Mouse (Mus musculus) granulocyte monocyte progenitor cell, adult 5-6 weeks (primary cell): ENCODE data around the gene Fam207a. TPM values are rescaled to one million over a fixed set of nuclear protein-coding genes. Genes with fewer than 3 reads are reported as not detected.

Experiments used
- ATAC-seq: replicated peaks from 2 replicates; pipeline ENCODE4 v1.8.0; 2016; ENCODE audit warnings: mild to moderate bottlenecking, moderate TSS enrichment, inconsistent platforms; ENCODE audit not compliant: poor library complexity, severe bottlenecking
- total RNA-seq, 2 experiments: library from RNA; stranded (forward) in 1 of 2; stranded (reverse) in 1 of 2; fragments of 200-712, 200-1000 nt in 1 of 2; fragments of >200 nt in 1 of 2; fragmentation: Nextera tagmentation in 1 of 2; gene quantifications; 2 replicates each; pipeline ENCODE4 v1.2.3; 2014 to 2017

The Fam207a gene
- total RNA-seq (2014; fragmentation: Nextera tagmentation) (14.6 and 14.8 TPM in 2 replicates), total RNA-seq (2017) (23.5 and 43.2 TPM in 2 replicates)

DNA sequence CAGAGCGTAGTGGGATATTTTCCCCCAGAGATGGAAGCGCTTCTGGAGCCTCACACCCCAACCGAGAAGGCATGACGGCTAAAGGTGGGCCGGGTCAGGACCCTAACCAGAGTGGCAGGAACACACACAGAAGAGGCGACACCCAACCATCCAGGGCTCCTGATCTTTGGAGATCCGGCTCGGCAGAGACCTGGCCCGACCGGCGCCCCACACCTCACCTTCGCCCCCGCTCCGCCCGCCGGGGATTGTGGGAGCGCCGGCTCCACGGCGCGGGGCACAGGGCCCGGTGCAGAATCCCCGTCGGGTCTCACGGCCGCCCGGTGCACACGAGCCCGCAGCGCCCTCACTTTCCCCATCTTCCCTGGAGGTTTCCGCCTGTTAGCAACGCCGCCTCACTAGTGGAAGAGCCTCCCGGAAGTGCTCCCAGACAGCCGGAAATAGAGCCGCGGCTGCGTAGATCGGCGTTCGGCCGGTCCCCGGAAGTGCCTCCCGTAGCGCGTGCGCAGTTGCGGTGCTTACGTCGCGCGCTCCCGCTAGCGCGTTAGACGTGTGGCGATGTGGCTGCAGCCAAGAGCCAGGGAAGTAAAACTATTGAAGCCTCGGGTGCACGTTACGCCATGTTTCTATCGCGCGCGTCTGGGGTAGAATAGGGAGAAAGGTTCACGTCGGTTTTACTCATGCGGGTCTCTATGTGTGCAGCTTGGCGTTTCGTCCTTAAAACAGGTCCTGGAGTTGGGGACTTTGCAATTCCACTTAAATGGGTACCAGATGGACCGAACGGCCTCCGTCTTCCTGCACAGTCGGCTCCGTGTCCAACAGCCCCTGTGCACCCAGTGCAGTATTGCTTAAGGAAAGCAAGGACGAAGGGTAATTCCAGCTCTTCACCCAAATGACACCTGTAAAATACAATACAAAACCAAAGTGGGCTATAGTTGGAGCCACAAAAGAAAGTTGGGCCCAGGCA lies at the start of gene Fam207a:
Fam207a (minus strand) TSS at position 401 of the 964 bp plus-strand sequence.
- ATAC-seq, result peak; percentile 85

DNA sequence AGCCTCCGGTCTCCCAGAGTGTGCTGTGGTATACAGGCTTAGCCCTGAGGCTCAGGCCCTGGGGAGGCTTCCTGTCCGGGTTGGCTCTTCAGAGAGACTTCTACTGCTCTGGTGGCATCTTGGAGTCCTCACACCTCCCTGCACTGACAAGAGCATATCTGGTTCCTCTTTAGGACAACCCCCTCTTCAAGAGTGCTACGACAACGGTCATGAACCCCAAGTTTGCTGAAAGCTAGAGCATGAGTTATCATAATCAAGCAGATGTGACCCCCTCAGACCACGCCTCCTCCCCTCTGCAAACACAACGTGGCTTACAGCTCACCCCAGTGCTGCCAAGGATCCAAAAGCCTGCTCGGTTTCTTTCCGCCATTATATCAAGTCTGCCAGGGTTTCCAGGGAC lies 49.4 kb upstream of the Fam207a start:
- ATAC-seq, result no peak

DNA sequence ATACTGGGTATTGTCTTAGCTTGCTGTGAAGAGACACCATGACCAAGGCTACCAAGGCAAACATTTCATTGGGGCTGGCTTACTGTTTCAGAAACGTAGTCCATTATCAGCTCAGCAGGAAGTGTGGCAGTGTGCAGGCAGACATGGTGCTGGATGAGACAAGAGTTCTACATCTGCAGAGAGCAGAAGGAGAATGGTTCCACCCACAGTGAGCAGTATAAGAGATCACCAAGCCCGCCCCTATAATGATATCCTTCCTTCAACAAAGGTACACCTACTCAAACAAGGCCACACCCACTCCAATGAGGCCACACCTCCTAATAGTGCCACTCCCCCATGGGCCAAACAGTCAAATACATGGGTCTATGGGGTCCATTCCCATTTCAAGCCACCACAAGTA lies 45.9 kb upstream of the Fam207a start:
- no peak for ATAC-seq

DNA sequence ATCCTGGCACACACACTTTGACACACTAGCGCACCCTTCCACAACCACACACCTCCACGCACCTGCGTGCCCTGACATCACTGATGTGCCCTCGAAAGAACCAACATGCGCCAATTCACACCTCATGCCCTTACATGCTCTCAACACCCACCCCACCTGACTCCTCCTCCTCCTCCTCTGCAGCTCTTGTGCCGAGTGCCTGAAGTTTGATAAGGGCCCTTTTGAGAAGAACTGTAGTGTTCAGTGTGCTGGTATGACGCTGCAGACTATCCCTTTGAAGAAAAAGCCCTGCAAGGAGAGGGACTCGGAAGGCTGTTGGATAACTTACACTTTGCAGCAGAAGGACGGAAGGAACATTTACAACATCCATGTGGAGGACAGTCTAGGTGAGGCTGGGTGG lies 45.2 kb upstream of the Fam207a start:
- no peak for ATAC-seq

DNA sequence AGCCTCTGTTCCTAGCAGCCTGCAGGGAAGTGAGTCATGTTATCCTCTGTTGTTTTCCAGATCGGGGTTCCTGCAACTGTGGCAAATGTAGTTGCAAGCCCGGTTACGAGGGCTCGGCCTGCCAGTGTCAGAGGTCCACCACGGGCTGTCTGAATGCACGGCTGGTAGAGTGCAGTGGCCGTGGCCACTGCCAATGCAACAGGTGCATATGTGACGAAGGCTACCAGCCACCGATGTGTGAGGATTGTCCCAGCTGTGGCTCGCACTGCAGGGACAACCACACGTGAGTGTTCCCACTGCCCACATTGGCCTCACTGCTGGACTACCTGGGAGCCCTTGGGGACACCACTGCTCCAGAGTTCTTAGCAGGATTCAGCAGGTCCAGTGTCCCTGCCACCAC lies 44.5 kb upstream of the Fam207a start:
- ATAC-seq, result no peak

DNA sequence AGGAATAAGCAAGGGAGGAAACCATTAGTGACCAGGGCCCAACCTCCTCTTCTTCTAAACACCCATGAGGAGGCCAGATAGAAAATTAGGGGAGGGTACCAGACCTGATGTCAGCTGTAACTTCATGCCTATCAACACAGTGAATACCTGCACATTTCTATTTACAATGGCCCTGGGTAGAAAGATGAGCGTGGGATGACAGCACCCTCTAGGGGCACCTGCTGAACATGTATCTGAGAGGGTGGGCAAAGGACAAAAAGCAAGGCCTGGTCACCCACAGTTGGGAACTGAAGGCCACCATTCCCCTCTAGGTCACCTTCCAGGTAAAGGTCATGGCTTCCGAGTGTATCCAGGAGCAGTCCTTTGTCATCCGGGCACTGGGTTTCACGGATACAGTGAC lies 42.1 kb upstream of the Fam207a start:
- ATAC-seq, result peak; percentile 34

DNA sequence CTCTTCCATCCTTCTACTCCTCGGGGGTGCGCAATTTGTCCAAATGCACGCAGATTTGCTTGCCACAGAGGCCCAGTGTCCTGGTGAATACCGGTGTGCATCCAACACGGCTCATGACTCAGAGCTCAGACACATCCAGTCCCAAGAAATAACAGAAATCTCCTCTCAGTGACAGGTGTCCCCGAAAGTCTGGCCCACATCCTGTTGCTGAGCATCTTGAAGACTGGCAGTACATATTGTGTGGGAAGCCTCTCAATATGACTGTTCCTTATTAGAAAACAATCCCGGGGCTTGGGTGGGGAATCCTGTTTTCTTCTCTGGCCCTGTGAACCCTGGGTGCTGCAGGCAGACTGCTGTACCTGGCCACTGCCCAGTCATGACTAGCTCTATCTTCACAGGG lies 41.0 kb upstream of the Fam207a start:
- no peak for ATAC-seq

DNA sequence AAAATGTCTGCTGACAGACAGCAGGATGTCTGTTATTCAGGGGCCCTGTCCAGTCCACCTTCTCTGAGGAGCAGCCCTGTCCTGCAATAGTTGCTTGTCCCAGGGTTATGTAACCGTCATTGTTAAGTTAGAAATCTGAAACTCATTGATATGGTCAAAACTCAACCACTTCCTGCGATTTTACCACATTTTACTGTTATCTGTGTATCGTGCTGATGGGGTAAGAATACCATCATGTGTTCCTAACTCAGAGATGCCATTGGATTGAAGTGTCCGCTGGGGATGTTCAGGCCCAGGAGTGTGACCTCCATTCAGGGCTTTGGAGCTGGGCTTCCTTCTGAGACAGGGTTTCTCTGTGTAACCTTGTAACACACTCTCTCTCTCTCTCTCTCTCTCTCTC lies 39.3 kb upstream of the Fam207a start:
- peak; percentile 60 for ATAC-seq

DNA sequence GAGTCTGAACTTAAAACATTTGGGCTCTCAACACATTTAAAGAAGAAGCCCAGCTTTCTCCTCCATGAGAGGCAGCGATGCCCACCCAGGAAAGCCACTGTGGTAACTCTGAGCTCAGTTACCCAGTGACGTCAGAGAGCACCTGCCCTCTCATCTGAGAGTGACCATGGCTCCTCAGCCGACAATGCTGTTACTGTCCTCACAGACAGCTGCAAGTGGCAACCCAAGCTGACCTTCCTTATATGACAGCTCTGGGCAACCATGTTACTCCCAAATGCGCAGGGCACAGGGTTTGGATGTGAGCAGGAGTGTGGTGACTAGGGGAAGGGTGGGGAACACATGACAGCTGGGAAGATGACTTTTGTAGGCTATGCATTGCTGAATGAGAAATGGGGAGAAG lies 37.7 kb upstream of the Fam207a start:
- ATAC-seq, result no peak

DNA sequence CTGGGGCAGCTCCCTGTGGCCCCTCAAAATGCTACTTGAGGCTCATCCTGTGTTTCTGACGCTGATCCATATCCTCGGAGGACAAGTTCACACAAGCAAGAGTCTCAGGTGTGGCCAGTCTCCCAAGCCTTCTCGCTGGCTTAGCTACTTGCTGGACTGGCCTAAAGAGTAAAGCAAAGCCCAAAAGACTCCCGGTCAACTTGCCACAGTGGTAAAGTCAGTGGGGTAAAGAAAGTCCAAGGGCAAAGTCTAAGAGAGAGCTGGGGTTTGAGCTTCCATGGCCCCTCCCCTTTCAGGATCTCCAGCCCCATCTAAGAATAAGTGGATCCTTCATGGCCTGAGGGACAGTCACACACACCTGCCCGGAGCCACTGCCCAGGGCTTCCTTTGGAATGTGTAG lies 36.6 kb upstream of the Fam207a start:
- no peak for ATAC-seq

DNA sequence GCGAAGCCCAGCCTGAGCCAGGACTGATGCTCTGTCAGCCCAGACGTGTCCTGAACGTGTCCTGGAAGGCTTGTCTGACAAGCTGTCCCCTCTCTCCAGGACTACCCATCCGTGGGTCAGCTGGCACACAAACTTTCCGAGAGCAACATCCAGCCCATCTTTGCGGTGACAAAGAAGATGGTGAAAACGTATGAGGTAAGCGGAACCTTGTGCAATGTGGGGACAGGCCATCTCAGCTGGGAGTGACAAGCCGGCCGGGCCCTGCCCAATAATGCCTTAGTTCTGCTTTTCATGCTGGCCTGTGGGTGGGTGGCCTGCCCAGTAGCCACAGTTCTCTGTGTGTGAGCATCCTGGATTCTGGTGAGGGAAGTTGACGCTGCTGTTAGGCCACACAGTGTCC lies 35.3 kb upstream of the Fam207a start:
- ATAC-seq, result peak; percentile 79

DNA sequence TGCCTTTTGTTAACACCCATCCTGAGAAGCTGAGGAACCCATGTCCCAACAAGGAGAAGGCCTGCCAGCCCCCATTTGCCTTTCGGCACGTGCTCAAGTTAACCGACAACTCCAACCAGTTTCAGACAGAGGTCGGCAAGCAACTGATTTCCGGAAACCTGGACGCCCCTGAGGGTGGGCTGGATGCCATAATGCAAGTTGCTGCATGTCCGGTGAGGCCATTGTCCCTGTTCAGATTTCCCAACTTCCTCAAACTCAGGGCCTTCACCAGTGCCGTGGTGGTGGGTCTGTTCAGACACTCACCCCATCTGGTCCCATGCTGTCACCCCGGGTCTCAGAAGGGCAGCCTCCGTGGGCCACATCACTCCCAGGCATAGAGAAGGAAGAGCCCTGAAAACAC lies 33.0 kb upstream of the Fam207a start:
- ATAC-seq, result peak; percentile 57

DNA sequence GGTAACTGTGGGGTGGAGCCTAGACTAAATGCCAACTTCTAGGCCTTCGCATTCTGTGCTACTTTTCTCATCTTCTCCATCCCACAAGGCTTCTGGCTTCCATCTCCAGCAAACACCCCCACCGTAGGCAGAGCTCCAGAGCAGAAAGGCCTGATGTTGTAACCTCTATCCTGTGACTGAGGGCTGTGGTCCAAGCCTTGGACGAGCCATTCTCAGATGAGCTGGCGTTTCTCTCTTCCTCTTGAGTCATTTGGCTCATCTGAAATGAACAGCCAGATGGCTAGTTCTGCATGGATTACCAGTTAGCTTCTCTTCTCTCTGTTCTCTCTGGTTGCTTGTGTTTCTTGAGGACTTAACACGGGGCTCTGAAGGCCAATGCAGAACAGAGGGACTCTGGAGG lies 29.3 kb upstream of the Fam207a start:
- ATAC-seq, result peak; percentile 64

DNA sequence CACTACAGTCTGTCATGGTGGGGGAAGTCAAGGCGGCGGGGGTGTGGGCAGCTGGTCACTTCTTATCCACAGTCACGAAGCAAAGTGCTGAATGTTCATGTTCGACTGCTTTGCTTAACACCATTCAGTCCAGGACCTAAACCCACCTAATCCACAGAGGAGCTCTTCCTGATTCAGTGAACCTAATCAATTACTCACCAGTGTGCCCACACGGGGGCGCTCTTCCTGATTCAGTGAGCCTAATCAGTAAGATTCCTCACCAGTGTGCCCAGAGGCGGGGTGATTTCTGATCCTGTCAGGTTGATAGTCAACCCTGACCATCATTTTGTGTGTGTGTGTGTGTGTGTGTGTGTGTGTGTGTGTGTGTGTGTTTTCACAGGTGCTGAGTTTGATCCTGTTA lies 27.6 kb upstream of the Fam207a start:
- 0 out of 2 replicates have a peak, but pooled peaks have one; percentile 12 for ATAC-seq

DNA sequence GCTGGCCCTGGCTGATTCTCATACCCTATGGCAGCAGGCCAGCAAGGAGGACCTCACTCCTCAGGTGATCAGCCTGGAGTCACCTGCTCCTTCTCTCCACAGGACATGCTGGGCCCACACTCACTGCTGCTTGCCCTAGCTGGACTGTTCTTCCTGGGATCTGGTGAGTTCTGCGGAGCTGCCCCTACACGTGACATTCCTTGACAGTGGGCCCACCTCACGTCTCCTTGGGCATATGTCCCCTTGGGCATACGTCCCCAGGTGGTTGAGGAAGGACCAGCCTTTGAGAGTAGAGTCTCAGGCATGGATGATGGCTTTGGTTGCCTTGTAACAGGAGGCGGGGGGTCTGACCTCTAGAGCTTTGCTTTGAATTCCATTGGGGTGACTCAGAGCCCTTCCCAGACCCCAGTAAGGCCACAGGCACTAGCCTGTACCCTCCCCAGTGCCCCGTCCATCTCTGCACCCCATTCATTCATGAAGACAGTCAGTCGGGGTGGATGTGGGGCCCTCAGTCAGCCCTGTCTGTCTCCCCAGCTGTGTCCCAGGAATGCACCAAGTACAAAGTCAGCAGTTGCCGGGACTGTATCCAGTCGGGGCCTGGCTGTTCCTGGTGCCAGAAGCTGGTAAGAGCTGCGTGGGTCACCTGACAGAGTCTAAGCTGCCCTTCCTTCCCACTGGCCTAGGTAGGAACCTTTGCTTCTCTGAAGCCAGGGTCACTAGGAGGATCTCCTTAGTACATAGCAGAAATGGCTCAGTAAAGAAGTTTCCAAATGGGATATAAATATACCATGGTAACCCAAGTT lies 26.5 kb upstream of the Fam207a start:
- no peak for ATAC-seq

DNA sequence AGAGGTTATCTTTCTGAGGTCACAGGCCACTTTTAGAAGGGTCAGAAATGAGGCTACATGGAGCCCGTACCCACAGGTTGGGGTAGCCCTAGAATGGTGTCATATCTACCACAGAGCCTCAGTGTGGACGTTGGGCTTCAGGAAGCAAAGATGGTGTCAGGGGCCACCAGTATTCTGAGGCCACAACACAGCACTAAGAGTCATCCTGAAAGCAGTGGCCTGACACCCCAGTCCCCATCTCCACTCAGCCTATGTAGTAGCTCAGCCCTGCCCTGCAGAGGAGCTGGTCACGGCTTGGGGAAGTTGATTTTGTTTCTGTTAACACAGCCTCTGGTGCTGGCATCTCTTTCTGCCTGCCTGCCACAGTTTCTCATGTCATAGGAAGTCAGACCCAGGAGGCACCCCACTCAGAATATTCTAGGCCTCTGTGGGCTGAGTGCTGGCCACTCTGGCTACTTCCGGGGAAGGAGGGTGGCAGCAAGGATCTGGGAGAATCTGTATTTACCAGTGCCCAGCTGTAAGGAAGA lies 25.1 kb upstream of the Fam207a start:
- ATAC-seq, result peak; percentile 22

DNA sequence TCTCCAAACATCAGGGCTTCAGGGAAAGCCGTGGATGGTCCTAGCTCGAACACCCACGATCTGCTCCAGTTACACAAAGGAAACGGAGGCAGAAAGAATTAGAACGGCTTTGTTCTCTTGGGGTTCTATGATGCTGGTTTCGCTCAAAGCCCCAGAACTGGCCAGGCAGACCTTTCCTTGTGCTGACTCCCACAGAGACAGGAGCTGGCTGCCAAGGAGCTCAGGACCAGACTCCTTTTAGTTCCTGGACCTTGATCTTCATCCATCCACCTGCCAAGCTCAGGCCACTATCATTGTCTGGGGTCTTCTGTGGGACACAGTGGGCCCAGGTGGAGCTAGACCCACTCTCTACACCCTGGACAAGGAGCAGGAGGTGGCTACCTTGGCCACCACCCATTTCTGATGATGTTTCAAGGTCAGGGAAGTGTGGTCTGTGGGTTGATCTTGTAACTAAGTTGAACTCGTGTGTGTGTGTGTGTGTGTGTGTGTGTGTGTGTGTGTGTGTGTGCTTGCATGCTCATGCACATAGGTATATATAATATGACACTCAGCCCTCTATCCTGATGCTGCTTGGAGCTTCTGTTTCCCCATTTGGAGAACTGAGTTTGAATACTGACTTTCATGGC lies 23.8 kb upstream of the Fam207a start:
- ATAC-seq, result no peak

DNA sequence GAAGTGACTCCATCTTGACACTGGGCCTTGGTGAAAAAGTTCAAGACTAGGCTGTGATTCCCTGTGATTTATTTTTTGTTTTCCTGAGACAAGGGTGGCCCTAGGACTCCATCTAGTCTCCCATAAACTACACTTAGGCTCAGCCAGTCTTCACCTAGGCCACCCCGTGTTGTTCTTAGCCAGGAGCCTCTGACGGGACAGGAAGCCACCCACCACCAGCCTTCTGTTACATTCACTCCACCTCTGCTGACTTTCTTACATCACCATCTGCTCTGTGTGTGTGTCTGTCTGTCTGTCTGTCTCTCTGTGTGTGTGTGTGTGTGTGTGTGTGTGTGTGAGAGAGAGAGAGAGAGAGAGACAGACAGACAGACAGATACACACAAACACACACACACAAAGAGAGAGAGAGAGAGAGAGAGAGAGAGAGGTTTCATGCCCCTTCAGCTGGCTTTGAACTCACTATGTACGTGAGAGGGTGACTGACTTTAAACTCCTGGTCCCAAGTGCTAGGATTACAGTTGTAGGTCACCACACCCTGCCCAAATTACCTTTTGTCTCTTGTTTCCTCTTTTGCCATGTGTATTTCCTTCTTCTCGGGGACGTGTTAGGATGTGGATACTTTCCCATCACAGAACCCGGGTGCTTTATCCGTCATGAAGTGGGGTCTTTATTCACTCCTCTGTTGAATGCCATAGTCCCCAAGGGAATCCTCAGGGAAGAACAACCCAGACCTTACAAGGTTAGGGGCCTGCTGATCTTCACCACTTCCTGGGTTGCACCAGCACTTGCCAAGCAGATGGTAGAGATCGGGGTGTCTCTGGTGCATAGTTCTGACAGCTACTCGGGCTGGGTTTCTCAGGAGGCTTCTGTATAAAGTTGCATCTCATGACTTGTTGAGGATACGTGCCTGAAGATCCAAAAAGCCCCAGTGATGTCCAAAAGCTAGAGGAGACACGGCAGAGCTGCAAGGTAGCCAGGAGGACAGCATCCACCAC lies 21.9 kb upstream of the Fam207a start:
- ATAC-seq, result peak; percentile 34

DNA sequence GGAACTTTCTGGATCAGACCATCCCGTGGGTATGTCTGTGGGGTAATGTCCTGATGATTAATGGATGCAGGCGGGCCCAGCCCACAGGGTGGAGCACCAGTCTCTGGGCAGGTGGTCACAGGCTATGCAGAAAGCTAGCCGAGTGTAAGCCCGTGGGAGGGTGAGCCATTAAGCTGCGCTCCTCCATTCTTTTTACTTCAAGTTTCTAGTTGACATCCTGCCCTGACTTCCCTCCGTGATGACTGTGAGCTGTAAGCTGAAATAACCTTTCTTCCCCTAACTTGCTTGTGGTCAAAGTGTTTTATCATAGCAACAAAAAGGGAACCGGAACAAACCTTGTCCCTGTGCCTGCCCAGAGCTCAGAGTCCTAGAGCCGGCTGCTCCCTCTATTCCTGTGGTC lies 21.1 kb upstream of the Fam207a start:
- ATAC-seq, result peak; percentile 69
